Mouse (Mus musculus): ENCODE measurements around the gene Shank2.

GRCm38 (mm10) chr7:144285066-144285633 is 283.4 kb downstream of the Shank2 start:
- TF ChIP-seq ELF1 (IDR thresholded peaks at IDR 0.05; ENCODE audit: low read depth, low read length), result no peak
- no peak for TF ChIP-seq TAL1 (IDR thresholded peaks at IDR 0.05; ENCODE audit: low read length)
- no peak for TF ChIP-seq EP300 (IDR thresholded peaks at IDR 0.05; ENCODE audit: low read depth in 1 of 2, low read length in 2 of 2)
- TF ChIP-seq CTCF (IDR thresholded peaks at IDR 0.05 in 2 of 3, conservative IDR thresholded peaks at IDR 0.05 in 1 of 3; ENCODE audit: control insufficient read depth in 1 of 3, insufficient read depth in 1 of 3, low read depth in 2 of 3, low read length in 3 of 3, poor library complexity in 1 of 3, severe bottlenecking in 1 of 3), result no peak
- no peak for TF ChIP-seq USF1 (IDR thresholded peaks at IDR 0.05; ENCODE audit: low read depth, low read length)
- TF ChIP-seq ZC3H11A (IDR thresholded peaks at IDR 0.05; ENCODE audit: low read depth, low read length), result no peak
- no peak for TF ChIP-seq RCOR1 (IDR thresholded peaks at IDR 0.05; ENCODE audit: low read depth, low read length)
- TF ChIP-seq POLR2A (IDR thresholded peaks at IDR 0.05; ENCODE audit: control insufficient read depth in 1 of 2, insufficient read depth in 1 of 2, low read depth in 1 of 2, low read length in 2 of 2, poor library complexity in 1 of 2), result no peak
